Mouse (Mus musculus) liver, embryonic 12.5 days (tissue): ENCODE results near the gene Olfr64. TPM values are rescaled to one million over a fixed set of nuclear protein-coding genes. Genes with fewer than 3 reads are reported as not detected.

Experiments
- polyA plus RNA-seq: library from polyadenylated mRNA; unstranded; fragments of >200 nt; fragmentation: Nextera tagmentation; extraction: Ambion mirVana; gene quantifications from 2 replicates; pipeline ENCODE4 v1.2.1, GENCODE M21; 2016

Olfr64 gene
- polyA plus RNA-seq, 1 experiment from 2014 or later = not detected

Other genes starting within 250 kb of the Olfr64 start
- gene Olfr623, start 230.8 kb downstream of the Olfr64 start, polyA plus RNA-seq = not detected in 2 replicates
- gene Olfr624, start 223.3 kb downstream of the Olfr64 start, polyA plus RNA-seq = not detected in 2 replicates
- not detected in 2 replicates for gene Olfr625-ps1, start 211.8 kb downstream of the Olfr64 start, polyA plus RNA-seq
- gene Olfr243, start 179.8 kb downstream of the Olfr64 start, polyA plus RNA-seq = not detected in 2 replicates
- not detected in 2 replicates for gene Olfr628, start 164.1 kb downstream of the Olfr64 start, polyA plus RNA-seq
- 0.05 TPM in 1 of 2 replicates, not detected in the other for gene Olfr629, start 149.5 kb downstream of the Olfr64 start, polyA plus RNA-seq
- gene Olfr630, start 137.2 kb downstream of the Olfr64 start, polyA plus RNA-seq = not detected in 2 replicates
- gene Olfr69, start 122.9 kb downstream of the Olfr64 start, polyA plus RNA-seq = not detected in 2 replicates
- not detected in 2 replicates for gene Olfr68, start 114.8 kb downstream of the Olfr64 start, polyA plus RNA-seq
- gene Olfr67, start 102.7 kb downstream of the Olfr64 start, polyA plus RNA-seq = not detected in 2 replicates
- 37,996 and 38,837 TPM in 2 replicates for gene Hbb-bt, start 80.5 kb downstream of the Olfr64 start, polyA plus RNA-seq
- gene Hbb-bs, start 66.4 kb downstream of the Olfr64 start, polyA plus RNA-seq = 70,723 and 73,152 TPM in 2 replicates
- 0.72 and 1.2 TPM in 2 replicates for gene Hbb-bh2, start 54.0 kb downstream of the Olfr64 start, polyA plus RNA-seq
- gene Hbb-bh1, start 51.3 kb downstream of the Olfr64 start, polyA plus RNA-seq = 1,392 and 1,481 TPM in 2 replicates
- gene Hbb-y, start 41.3 kb downstream of the Olfr64 start, polyA plus RNA-seq = 9,927 and 10,875 TPM in 2 replicates
- gene Olfr66, start 8.2 kb downstream of the Olfr64 start, polyA plus RNA-seq = not detected in 2 replicates
- not detected in 2 replicates for gene Olfr65, start 9.0 kb upstream of the Olfr64 start, polyA plus RNA-seq
- gene Olfr631, start 34.3 kb upstream of the Olfr64 start, polyA plus RNA-seq = 0.30 TPM in 1 of 2 replicates, not detected in the other
- 0.17 and 0.35 TPM in 2 replicates for gene Olfr632, start 39.9 kb upstream of the Olfr64 start, polyA plus RNA-seq
- gene Olfr633, start 50.0 kb upstream of the Olfr64 start, polyA plus RNA-seq = 0.08 TPM in 1 of 2 replicates, not detected in the other
- not detected in 2 replicates for gene Olfr635, start 76.7 kb upstream of the Olfr64 start, polyA plus RNA-seq
- not detected in 2 replicates for gene Olfr638, start 104.3 kb upstream of the Olfr64 start, polyA plus RNA-seq
- gene Olfr639, start 122.8 kb upstream of the Olfr64 start, polyA plus RNA-seq = not detected in 2 replicates
- gene Olfr640, start 131.1 kb upstream of the Olfr64 start, polyA plus RNA-seq = not detected in 2 replicates
- gene Olfr641, start 141.0 kb upstream of the Olfr64 start, polyA plus RNA-seq = not detected in 2 replicates
- gene Olfr642, start 158.2 kb upstream of the Olfr64 start, polyA plus RNA-seq = not detected in 2 replicates
- gene 4930516K23Rik, start 167.0 kb upstream of the Olfr64 start, polyA plus RNA-seq = not detected in 2 replicates
- not detected in 2 replicates for gene Olfr644, start 177.4 kb upstream of the Olfr64 start, polyA plus RNA-seq
- not detected in 2 replicates for gene Olfr645, start 191.0 kb upstream of the Olfr64 start, polyA plus RNA-seq
- not detected in 2 replicates for gene Olfr646, start 210.4 kb upstream of the Olfr64 start, polyA plus RNA-seq
- gene Ubqln5, start 235.3 kb upstream of the Olfr64 start, polyA plus RNA-seq = not detected in 2 replicates
- not detected in 2 replicates for gene Olfr643, start 242.9 kb upstream of the Olfr64 start, polyA plus RNA-seq
- gene Ubqln3, start 248.8 kb upstream of the Olfr64 start, polyA plus RNA-seq = not detected in 2 replicates